Mouse (Mus musculus) frontal cortex, adult (tissue): ENCODE measurements around the gene Tsen54.

Source experiments
- ATAC-seq: cut with Nextera tagmentation; 2 replicates; pipeline ENCODE4 v1.9.2; 2017; ENCODE audit warnings: mild to moderate bottlenecking, moderate library complexity, mixed read lengths; ENCODE audit not compliant: low TSS enrichment

The Tsen54 gene

GRCm38 (mm10) chr11:115803072-115803709 lies 11.3 kb upstream of the Tsen54 start:
- no peak for ATAC-seq

- ATAC-seq: no peak
Measured at GRCm38 (mm10) chr11:115805005-115805404, 9.5 kb upstream of the Tsen54 start.

GRCm38 (mm10) chr11:115806154-115806553 lies 8.4 kb upstream of the Tsen54 start:
- ATAC-seq: no peak

- no peak for ATAC-seq
Measured at GRCm38 (mm10) chr11:115807306-115807705, 7.2 kb upstream of the Tsen54 start.

- ATAC-seq: no peak
Measured at GRCm38 (mm10) chr11:115807971-115808370, 6.6 kb upstream of the Tsen54 start.

GRCm38 (mm10) chr11:115808696-115809310 lies 5.7 kb upstream of the Tsen54 start:
- no peak for ATAC-seq

GRCm38 (mm10) chr11:115809311-115809781 lies 5.2 kb upstream of the Tsen54 start:
- ATAC-seq: no peak

GRCm38 (mm10) chr11:115810377-115810776 lies 4.1 kb upstream of the Tsen54 start:
- no peak for ATAC-seq

- ATAC-seq: no peak
Measured at GRCm38 (mm10) chr11:115811381-115812093, 3.0 kb upstream of the Tsen54 start.

GRCm38 (mm10) chr11:115812095-115812494 lies 2.4 kb upstream of the Tsen54 start:
- ATAC-seq: no peak

- no peak for ATAC-seq
Measured at GRCm38 (mm10) chr11:115812533-115813420, 1.7 kb upstream of the Tsen54 start.

GRCm38 (mm10) chr11:115813507-115814296 lies 822 bp upstream of the Tsen54 start, which contains the start of gene Caskin2:
Caskin2 (minus strand) TSS chr11:115813639.
- ATAC-seq: peak; percentile 68

- no peak for ATAC-seq
Measured at GRCm38 (mm10) chr11:115817331-115817730, 2.8 kb downstream of the Tsen54 start.

- ATAC-seq: no peak
Measured at GRCm38 (mm10) chr11:115819915-115820623, 5.5 kb downstream of the Tsen54 start.

GRCm38 (mm10) chr11:115821001-115821400 lies 6.5 kb downstream of the Tsen54 start:
- ATAC-seq: peak; percentile 44; the same call in 1 of the 2 replicates

- peak; percentile 92 for ATAC-seq
Measured at GRCm38 (mm10) chr11:115823774-115824740, 9.5 kb downstream of the Tsen54 start, which contains the start of gene Llgl2. Llgl2 (plus strand) TSS chr11:115824049.

GRCm38 (mm10) chr11:115824813-115825212 lies 10.3 kb downstream of the Tsen54 start:
- no peak for ATAC-seq

GRCm38 (mm10) chr11:115826487-115826886 lies 12.0 kb downstream of the Tsen54 start:
- no peak for ATAC-seq

- ATAC-seq: no peak
Measured at GRCm38 (mm10) chr11:115827624-115828023, 13.1 kb downstream of the Tsen54 start.
